Mouse (Mus musculus) small intestine, adult 2 months (tissue): ENCODE measurements around the gene Trmt11. TPM values are rescaled to one million over a fixed set of nuclear protein-coding genes. Genes with fewer than 3 reads are reported as not detected.
"Not testable (repeated sequence)": the region's sequence is repeated elsewhere in the genome, so short reads cannot be mapped to it uniquely, and the experiment has no call there.

Experiments used
- H3K27ac ChIP-seq: fragments of 200-500 bp; 2 replicates; pipeline ENCODE4 v1.5.1; 2012; ENCODE audit warnings: low read depth, low read length, control low read depth, inconsistent platforms; ENCODE audit not compliant: insufficient read depth
- H3K27me3 ChIP-seq: fragments of 200-500 bp; 2 replicates; pipeline ENCODE4 v1.6.1; 2012; ENCODE audit warnings: mild to moderate bottlenecking, moderate library complexity, low read length, inconsistent platforms; ENCODE audit not compliant: control insufficient read depth, insufficient read depth
- H3K36me3 ChIP-seq: fragments of 200-500 bp; 2 replicates; pipeline ENCODE4 v1.6.1; 2012; ENCODE audit warnings: mild to moderate bottlenecking, low read length, control low read depth, inconsistent platforms; ENCODE audit not compliant: control insufficient read depth, insufficient read depth
- H3K4me1 ChIP-seq: fragments of 200-500 bp; 2 replicates; pipeline ENCODE4 v1.6.1; 2012; ENCODE audit warnings: low read length, inconsistent platforms, mixed read lengths; ENCODE audit not compliant: control insufficient read depth, insufficient read depth, insufficient read length
- H3K4me3 ChIP-seq: fragments of 200-500 bp; 2 replicates; pipeline ENCODE4 v1.5.1; 2012; ENCODE audit warnings: low read depth, mild to moderate bottlenecking, control low read depth, inconsistent platforms, low read length, moderate library complexity
- CTCF ChIP-seq: fragments of 200-500 bp; IDR thresholded peaks from 2 replicates; pipeline ENCODE4 v1.5.1; 2012; ENCODE audit warnings: low read depth, mild to moderate bottlenecking, control low read depth, inconsistent platforms, low read length, moderate library complexity, mixed read lengths; ENCODE audit not compliant: insufficient replicate concordance, insufficient read length; ENCODE audit errors: extremely low read depth
- POLR2A ChIP-seq: fragments of 200-500 bp; IDR thresholded peaks from 2 replicates; pipeline ENCODE4 v1.6.1; 2012; ENCODE audit warnings: low read depth, mild to moderate bottlenecking, control low read depth, inconsistent platforms, low read length, moderate library complexity
- WGBS: fragments of 180-500 bp; shearing (Covaris S2); methylation state at CpG from one replicate; pipeline ENCODE4 v1.1.7; 2018; 5-methylcytosine and 5-hydroxymethylcytosine counted together
- polyA plus RNA-seq: library from polyadenylated mRNA; depleted of rRNA; stranded (reverse); fragments of >200 nt; gene quantifications from 2 replicates; pipeline ENCODE4 v1.2.3, GENCODE M21; 2012; rRNA removed

Gene Trmt11
- polyA plus RNA-seq, 1 experiment, result 0.13 TPM

GRCm38 (mm10) chr10:30521727-30522126, 78.8 kb downstream of the Trmt11 start:
- Histone ChIP-seq H3K27me3 (no peaks in the 10 kb centered on the region), H3K4me3 (no peak overlapping the region), H3K4me1 (no peaks in the 10 kb centered on the region), H3K36me3 (no peaks in the 10 kb centered on the region), H3K27ac (no peak overlapping the region)
- TF ChIP-seq POLR2A, result no peak

DNA sequence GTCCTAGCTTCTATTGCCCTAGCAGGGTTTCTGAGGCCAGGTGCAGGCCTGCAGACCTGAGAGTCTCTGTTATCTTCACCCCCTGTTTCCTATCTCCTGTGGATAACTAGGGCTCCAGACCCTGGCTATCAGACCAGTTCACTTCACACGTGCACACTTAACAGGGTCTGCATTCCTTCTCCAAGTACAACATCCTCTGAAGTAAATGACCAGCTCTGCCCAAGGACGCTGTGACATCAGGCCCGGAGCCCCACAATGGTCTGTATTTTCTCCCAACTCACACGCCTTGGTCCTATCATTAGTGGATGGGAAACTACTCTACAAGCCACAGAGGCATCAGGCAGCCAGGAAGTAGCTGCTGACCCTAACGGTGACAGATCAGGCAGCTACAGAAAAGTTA, 81.4 kb downstream of the Trmt11 start:
- Histone ChIP-seq H3K36me3 (no peaks in the 10 kb centered on the region), H3K27me3 (no peaks in the 10 kb centered on the region), H3K4me3 (no peak overlapping the region), H3K27ac (no peak overlapping the region), H3K4me1 (peaks cover 7% of the 10 kb centered on the region; the same call in 1 of the 2 replicates)
- 75% methylated on average over 5 of the region's 5 CpGs for WGBS
- no peak for TF ChIP-seq CTCF
- TF ChIP-seq POLR2A, result no peak

DNA sequence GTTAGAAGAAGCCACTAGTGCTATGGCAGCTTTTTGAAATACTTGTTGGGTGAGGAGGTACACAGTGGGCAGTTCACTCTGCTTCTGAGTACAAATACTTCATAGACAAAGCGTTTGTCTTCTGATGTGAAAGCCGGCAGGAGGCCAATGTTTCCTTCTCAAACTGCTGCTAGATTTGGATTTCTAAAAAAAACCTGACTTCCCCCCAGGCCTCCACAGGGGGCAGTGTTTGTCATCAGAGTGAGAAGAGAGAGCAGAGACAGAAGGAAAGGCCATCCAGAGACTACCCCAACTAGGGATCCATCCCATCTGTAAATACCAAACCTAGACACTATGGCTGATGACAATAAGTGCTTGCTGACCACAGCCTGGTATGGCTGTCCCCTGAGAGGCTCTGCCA, 83.3 kb downstream of the Trmt11 start:
- peaks cover 7% of the 10 kb centered on the region; the same call in 1 of the 2 replicates for H3K4me1 ChIP-seq
- H3K27me3 ChIP-seq, result no peaks in the 10 kb centered on the region
- 41% methylated on average over 2 of the region's 2 CpGs for WGBS
- H3K36me3 ChIP-seq, result no peaks in the 10 kb centered on the region
- TF ChIP-seq POLR2A (no peak), CTCF (no peak)
- no peak overlapping the region for H3K4me3 ChIP-seq
- no peak overlapping the region for H3K27ac ChIP-seq

GRCm38 (mm10) chr10:30516771-30517170, 83.8 kb downstream of the Trmt11 start:
- Histone ChIP-seq H3K4me1 (peaks cover 7% of the 10 kb centered on the region; the same call in 1 of the 2 replicates), H3K27me3 (no peaks in the 10 kb centered on the region), H3K27ac (no peak overlapping the region), H3K36me3 (no peaks in the 10 kb centered on the region), H3K4me3 (no peak overlapping the region)
- 15% methylated on average over 3 of the region's 3 CpGs for WGBS
- TF ChIP-seq CTCF (no peak), POLR2A (no peak)

GRCm38 (mm10) chr10:30504736-30505135, 95.8 kb downstream of the Trmt11 start:
- Histone ChIP-seq H3K36me3 (no peaks in the 10 kb centered on the region), H3K27me3 (no peaks in the 10 kb centered on the region), H3K27ac (no peak overlapping the region), H3K4me3 (no peak overlapping the region), H3K4me1 (no peaks in the 10 kb centered on the region)
- WGBS, result 65% methylated on average over 2 of the region's 2 CpGs
- TF ChIP-seq CTCF, result no peak
- no peak for TF ChIP-seq POLR2A

- Histone ChIP-seq H3K27ac (no peak overlapping the region), H3K36me3 (no peaks in the 10 kb centered on the region), H3K4me3 (no peak overlapping the region), H3K4me1 (no peaks in the 10 kb centered on the region), H3K27me3 (no peaks in the 10 kb centered on the region)
- TF ChIP-seq POLR2A (no peak), CTCF (no peak)
- WGBS, result 75% methylated on average over 2 of the region's 2 CpGs
These were observed 97.4 kb downstream of the Trmt11 start for GRCm38 (mm10) chr10:30503168-30503567.

DNA sequence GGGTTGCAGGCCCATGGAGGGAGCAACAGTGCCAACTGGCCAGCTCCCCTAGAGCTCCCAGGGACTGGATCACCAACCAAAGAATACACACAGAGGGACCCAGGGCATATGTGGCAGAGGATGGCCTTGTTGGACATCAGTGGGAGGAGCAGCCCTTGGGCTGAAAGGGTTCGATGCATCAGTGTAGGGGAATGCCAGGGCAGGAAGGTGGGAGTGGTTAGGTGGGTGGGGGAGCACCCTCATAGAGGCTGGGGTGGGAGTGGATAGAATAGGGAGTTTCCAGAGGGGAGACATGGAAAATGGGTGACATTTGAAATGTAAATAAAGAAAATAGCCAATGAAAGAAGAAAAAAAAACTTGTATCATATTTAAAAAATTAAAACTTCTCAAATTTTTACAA, 97.8 kb downstream of the Trmt11 start:
- WGBS, result 74% methylated on average over 1 of the region's 1 CpGs
- TF ChIP-seq POLR2A, result no peak
- TF ChIP-seq CTCF, result no peak
- H3K4me1 ChIP-seq, result no peaks in the 10 kb centered on the region

GRCm38 (mm10) chr10:30498223-30498622, 102.3 kb downstream of the Trmt11 start:
- H3K27ac ChIP-seq, H3K36me3 ChIP-seq: not testable (repeated sequence)

More for the DNA sequence above, 97.8 kb downstream of the Trmt11 start:
- Histone ChIP-seq H3K27me3 (no peaks in the 10 kb centered on the region), H3K36me3 (no peaks in the 10 kb centered on the region), H3K4me3 (no peak overlapping the region), H3K27ac (no peak overlapping the region)

More at GRCm38 (mm10) chr10:30498223-30498622, 102.3 kb downstream of the Trmt11 start:
- not testable (repeated sequence) for H3K27me3 ChIP-seq, H3K4me3 ChIP-seq, H3K4me1 ChIP-seq
- 79% methylated on average over 19 of the region's 19 CpGs for WGBS

Other genes starting within 250 kb of the Trmt11 start
- 3.5 TPM in 2 replicates for gene Hint3, start 28.9 kb upstream of the Trmt11 start, polyA plus RNA-seq
- 1.2 and 2.4 TPM in 2 replicates for gene Ncoa7, start 202.6 kb upstream of the Trmt11 start, polyA plus RNA-seq
- 1.5 and 1.6 TPM in 2 replicates for gene Hey2, start 242.1 kb upstream of the Trmt11 start, polyA plus RNA-seq